ENCODE assay signal across 8 mouse cellular contexts in the genomic region with DNA sequence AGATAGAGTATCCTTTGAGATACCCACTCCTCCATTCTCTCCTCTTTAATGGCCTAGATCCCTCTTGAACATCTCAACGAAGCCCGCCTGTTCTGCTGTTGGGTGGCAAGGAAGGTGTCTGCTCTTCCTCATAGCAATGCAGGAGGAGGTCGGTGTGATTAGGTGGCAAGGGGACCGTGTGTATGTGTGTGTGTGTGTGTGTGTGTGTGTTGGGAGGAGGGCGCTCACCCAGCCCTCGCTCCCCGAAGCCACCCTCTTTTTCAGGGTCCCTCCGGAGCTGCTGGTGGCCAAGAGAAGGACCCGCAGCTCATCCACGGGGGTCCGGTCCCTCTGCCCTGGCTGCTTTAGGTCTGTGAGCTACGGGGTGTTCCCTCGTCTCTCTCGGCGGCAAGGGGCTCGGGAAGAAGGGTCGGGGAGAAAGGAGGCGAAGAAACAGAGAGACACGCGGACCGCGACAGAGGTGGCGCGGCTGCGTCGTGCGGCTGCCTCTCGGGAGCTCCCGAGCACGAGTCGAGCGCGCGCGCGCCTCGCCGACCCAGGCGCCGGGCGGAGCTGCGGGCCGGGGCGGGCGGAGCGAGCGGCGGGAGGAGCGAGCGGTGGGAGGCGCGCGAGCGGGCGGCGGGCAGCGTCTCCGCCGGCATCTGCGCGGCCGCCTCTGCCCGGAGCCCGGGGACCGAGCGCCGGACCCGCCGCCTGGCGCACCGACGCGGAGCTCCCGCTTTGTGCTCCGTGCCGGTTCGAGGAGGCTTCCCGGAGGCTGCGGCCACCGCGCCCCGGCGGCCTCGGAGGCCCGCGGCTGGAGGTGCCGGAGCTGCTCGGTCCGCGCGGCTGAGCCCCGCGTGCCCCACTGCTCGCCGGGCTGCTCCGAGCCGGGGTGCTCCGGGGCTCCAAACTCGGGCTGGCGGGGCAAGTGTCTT. TPM values are rescaled to one million over a fixed set of nuclear protein-coding genes. Genes with fewer than 3 reads are reported as not detected.
A peak's percentile ranks its signal among the peaks of the same experiment; 100 is the strongest.
DNase-seq lines count a peak whose midpoint lies in the region; ATAC-seq lines count a peak whose summit lies in the region.

A gene (plus strand): TSS at position 547 of the 917 bp plus-strand sequence.

- ATAC-seq in limb, embryonic 13.5 days (ENCODE audit: low FRiP score, low read depth): peak; percentile 87
- ATAC-seq in midbrain, embryonic 14.5 days (ENCODE audit: low FRiP score, low TSS enrichment): peak; percentile 88

- peak within 1 kb of the TSS; percentile 91 for H3K4me2 ChIP-seq in limb, embryonic 13.5 days (replicated peaks)
- H3K4me2 ChIP-seq in midbrain, embryonic 14.5 days (ENCODE audit: low read length): peak within 1 kb of the TSS; percentile 65

- peak within 1 kb of the TSS; percentile 85 for H3K9ac ChIP-seq in limb, embryonic 13.5 days
- peak within 1 kb of the TSS; percentile 78 for H3K9ac ChIP-seq in midbrain, embryonic 14.5 days (replicated peaks; ENCODE audit: low read length)

- under 1% methylated on average over 79 of the region's 100 CpGs for WGBS in limb, embryonic 13.5 days
- WGBS in midbrain, embryonic 14.5 days: under 1% methylated on average over 82 of the region's 100 CpGs

- peaks cover 15% of the 10 kb centered on the region for H3K27me3 ChIP-seq in limb, embryonic 13.5 days
- H3K27me3 ChIP-seq in midbrain, embryonic 14.5 days (ENCODE audit: control insufficient read depth, insufficient read depth, low read length): no peaks in the 10 kb centered on the region

- no peaks in the 10 kb centered on the region for H3K36me3 ChIP-seq in limb, embryonic 13.5 days
- H3K36me3 ChIP-seq in midbrain, embryonic 14.5 days (ENCODE audit: control insufficient read depth, insufficient read depth, low read length): no peaks in the 10 kb centered on the region

- H3K27ac ChIP-seq in limb, embryonic 13.5 days: peak within 1 kb of the TSS; percentile 77
- H3K27ac ChIP-seq in midbrain, embryonic 14.5 days (replicated peaks; ENCODE audit: low read depth, low read length): peak within 1 kb of the TSS; percentile 94

- peak within 1 kb of the TSS; percentile 78 for H3K4me3 ChIP-seq in limb, embryonic 13.5 days
- peak within 1 kb of the TSS; percentile 93 for H3K4me3 ChIP-seq in midbrain, embryonic 14.5 days (replicated peaks; ENCODE audit: low read depth, low read length)

- H3K4me1 ChIP-seq in limb, embryonic 13.5 days: peaks cover 24% of the 10 kb centered on the region
- H3K4me1 ChIP-seq in midbrain, embryonic 14.5 days (ENCODE audit: control insufficient read depth, insufficient read depth, low read length): peaks cover 31% of the 10 kb centered on the region

- H3K9me3 ChIP-seq in limb, embryonic 13.5 days: no peaks in the 10 kb centered on the region
- no peaks in the 10 kb centered on the region for H3K9me3 ChIP-seq in midbrain, embryonic 14.5 days (ENCODE audit: control insufficient read depth, low read length)

- DNase-seq in left cerebral cortex, adult 18-20 months (ENCODE audit: low spot score in 2 of 2): peak; percentile 78 to 90
- no peak for DNase-seq in left cerebral cortex, adult 11 months (ENCODE audit: low spot score)
- DNase-seq in embryo, embryonic 9.5 days (ENCODE audit: extremely low spot score): peak; percentile 79
- peak; percentile 98 for DNase-seq in heart, adult 11 months
- DNase-seq in kidney, adult 11 months: peak; percentile 57
- peak; percentile 96 for DNase-seq in midbrain, embryonic 14.5 days
- DNase-seq in spleen, adult 18-20 months: peak; percentile 56 to 74

RNA-seq across cellular contexts. Expression of the gene that starts here (rescaled TPM):
- total RNA-seq in left cerebral cortex, adult 18-20 months (2021): 100 to 1,000 TPM; 256 to 284 TPM
- polyA plus RNA-seq in limb, embryonic 13.5 days (2015; fragmentation: Nextera tagmentation; extraction: Ambion mirVana): 31.8 and 32.8 TPM in 2 replicates
- polyA plus RNA-seq in midbrain, embryonic 14.5 days (2014; fragmentation: Nextera tagmentation; extraction: Ambion mirVana): 104 and 119 TPM in 2 replicates
